Mouse (Mus musculus) bone marrow, adult 2 months (tissue): Measurements from ENCODE around the gene Gm13090. TPM values are rescaled to one million over a fixed set of nuclear protein-coding genes. Genes with fewer than 3 reads are reported as not detected.

Experiments
- H3K27ac ChIP-seq: fragments of 200-500 bp; 2 replicates; pipeline ENCODE4 v1.5.1; 2012; ENCODE audit warnings: low read depth, mild to moderate bottlenecking, control low read depth, inconsistent platforms, low read length; ENCODE audit not compliant: control insufficient read depth, poor library complexity, insufficient read depth
- H3K4me1 ChIP-seq: fragments of 200-500 bp; 2 replicates; pipeline ENCODE4 v1.6.1; 2011; ENCODE audit warnings: low read length; ENCODE audit not compliant: control insufficient read depth, insufficient read depth
- H3K4me3 ChIP-seq: fragments of 200-500 bp; replicated peaks from 2 replicates; pipeline ENCODE3; 2011; ENCODE audit warnings: mild to moderate bottlenecking, low read depth, low read length, control low read depth; ENCODE audit not compliant: control insufficient read depth
- CTCF ChIP-seq: fragments of 200-500 bp; IDR thresholded peaks from 2 replicates; pipeline ENCODE4 v1.5.1; 2011; ENCODE audit warnings: low read length, control low read depth; ENCODE audit not compliant: control insufficient read depth, insufficient read depth
- POLR2A ChIP-seq: fragments of 200-500 bp; IDR thresholded peaks from 2 replicates; pipeline ENCODE4 v1.6.1; 2011; ENCODE audit warnings: low read depth, mild to moderate bottlenecking, control low read depth, low read length, borderline replicate concordance; ENCODE audit not compliant: control insufficient read depth
- WGBS: fragments of 180-500 bp; shearing (Covaris S2); methylation state at CpG from one replicate; pipeline ENCODE4 v1.1.7; 2018; 5-methylcytosine and 5-hydroxymethylcytosine counted together
- polyA plus RNA-seq: library from polyadenylated mRNA; stranded (reverse); fragments of >200 nt; gene quantifications from 2 replicates; pipeline ENCODE4 v1.2.4, GENCODE M21; 2011; ENCODE audit warnings: low replicate concordance; ENCODE audit not compliant: missing spikeins, insufficient read depth, insufficient read length

Gm13090 gene
- polyA plus RNA-seq, 1 experiment, result not detected

DNA sequence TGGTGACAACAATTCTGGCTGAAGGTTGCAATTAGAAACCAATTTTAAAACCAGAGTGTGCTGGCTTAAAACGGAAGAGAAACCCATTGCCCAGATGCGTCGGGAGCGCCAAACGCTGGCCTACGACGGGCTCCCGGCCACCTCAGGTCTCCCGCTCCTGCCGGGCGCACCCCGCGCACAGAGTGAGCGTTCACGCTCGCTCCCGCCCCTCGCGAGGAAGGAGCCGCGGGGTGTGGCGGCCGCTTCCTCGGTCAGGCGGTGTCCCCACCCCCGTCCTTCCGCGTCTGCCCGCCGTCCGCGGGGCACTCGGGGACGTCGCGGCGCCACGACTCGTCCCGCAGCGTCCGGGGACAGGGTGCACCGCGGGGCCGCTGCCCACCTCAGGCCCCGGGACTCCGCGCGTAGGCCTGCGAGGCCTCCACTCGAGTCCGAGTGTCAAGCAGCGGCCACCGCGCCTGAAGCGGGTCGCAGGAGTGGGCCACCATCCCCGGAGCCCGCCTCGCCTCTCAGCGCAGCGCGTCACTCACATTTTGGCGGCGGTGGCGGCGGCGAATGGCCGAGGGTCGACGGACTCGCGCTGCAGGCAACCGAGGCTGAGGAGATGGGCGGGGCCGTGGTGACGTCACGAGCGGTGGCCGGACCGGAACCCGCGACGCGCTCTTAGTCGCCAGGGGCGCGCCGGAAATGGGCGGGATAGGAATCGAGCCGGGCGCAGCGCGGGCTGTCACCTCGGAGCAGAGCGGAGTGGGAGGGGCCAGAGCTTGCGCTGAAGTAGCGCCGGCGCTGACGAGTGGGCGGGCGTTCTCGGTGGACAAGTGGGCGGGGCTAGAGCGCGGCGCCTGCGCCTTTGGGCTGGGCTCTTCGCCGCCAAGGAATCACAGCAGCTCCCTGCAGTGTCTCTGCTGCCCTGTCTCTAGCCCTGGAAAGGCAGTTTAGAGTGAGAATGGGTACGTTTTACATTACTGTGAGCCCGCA is 31.7 kb upstream of the Gm13090 start, which contains the start of gene Vamp3:
Gene Vamp3, minus strand, starts transcription at position 617 of the 975 bp plus-strand sequence.
- Histone ChIP-seq H3K27ac (peak within 1 kb of the TSS; percentile 98), H3K4me1 (peaks cover 1% of the 10 kb centered on the region; the same call in 1 of the 2 replicates), H3K4me3 (peak within 1 kb of the TSS; percentile 83)
- TF ChIP-seq CTCF (no peak), POLR2A (peak; percentile 55; the same call in 1 of the 2 replicates)
- under 1% methylated on average over 114 of the region's 114 CpGs for WGBS

DNA sequence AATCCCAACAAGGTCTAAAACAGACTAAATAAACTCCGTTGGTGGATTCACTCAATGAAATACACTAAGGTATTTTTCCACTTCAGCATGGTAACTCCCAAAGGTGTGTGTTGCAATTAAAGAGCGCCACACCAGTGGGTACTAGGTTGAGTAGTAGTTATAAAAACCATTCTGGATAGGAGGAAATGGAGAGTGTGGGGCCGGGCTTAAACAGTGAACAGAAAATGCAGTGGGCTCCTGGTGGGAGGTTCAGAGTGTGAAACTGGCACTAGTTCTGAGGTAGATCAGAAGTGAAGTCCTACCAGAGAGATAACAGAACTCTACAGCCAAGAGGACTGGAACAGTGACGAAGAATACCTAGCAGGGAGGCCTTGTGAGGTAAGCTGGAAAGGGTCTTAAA is 30.7 kb upstream of the Gm13090 start:
- Histone ChIP-seq H3K27ac (no peak overlapping the region), H3K4me1 (peaks cover 1% of the 10 kb centered on the region; the same call in 1 of the 2 replicates), H3K4me3 (no peak overlapping the region)
- TF ChIP-seq CTCF (no peak), POLR2A (no peak)
- WGBS, result 86% methylated on average over 4 of the region's 4 CpGs

DNA sequence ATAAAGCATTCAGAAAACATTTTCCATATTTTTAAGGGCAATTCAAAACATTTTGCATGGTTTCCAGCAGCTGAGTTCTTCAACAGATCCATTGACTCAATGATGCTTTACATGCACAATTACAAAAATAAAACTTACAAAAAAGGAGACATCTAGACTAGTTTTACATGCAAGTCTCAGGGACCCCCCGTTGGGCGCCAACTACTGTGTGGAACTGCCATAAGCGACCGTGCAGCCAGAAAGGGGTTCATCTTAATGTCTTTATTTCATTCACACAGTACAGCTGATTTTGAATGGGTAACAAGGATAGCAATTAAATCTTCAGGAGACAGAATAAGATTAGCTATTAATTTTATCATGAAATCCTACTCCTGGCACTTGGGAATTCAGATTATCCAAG is 29.8 kb upstream of the Gm13090 start:
- WGBS, result 94% methylated on average over 4 of the region's 4 CpGs
- no peak overlapping the region for H3K4me3 ChIP-seq
- H3K27ac ChIP-seq, result no peak overlapping the region
- no peak for TF ChIP-seq POLR2A
- no peak for TF ChIP-seq CTCF
- H3K4me1 ChIP-seq, result peaks cover 1% of the 10 kb centered on the region; the same call in 1 of the 2 replicates

DNA sequence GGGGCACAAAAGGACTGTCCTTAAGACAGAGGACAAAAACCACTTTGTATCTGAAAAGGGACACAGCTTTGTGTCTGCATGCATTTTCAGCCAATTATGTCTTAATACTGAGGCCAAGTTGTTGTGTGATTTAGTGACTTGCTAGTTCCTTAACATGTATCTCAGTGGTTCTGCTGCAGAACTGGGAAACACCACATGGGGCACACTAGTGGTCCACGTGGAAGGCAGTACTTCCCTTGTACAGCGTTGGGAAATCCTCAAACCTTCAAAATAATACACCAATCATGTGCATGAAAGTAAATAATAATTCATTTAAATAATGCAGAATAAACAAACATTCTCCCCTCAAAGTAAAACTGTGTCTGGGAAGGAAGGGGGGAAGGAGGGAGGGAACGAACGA is 20.6 kb upstream of the Gm13090 start:
- no peak overlapping the region for H3K4me3 ChIP-seq
- no peak overlapping the region for H3K27ac ChIP-seq
- 5% methylated on average over 4 of the region's 4 CpGs for WGBS
- TF ChIP-seq CTCF (no peak), POLR2A (no peak)
- no peaks in the 10 kb centered on the region; the same call in 1 of the 2 replicates for H3K4me1 ChIP-seq

DNA sequence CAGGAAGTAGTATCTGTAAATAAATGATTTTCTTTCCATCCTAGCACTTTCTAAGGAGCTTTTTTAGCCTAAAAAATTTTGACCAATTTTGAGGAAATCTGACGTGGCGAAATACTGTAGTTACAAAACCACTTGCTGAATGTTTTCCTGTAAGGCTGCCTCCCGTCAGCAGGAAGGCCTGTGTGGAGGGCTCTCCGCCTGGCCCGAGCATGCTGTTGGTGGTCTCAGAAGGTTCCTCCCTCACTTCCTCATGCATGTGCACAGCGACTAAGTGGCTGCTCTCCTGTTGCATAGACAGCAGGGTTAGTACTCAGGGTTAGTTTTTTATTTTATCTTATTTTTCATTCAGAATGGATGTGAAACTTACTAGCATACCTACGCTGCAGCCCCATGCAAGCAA is 18.4 kb upstream of the Gm13090 start:
- Histone ChIP-seq H3K4me1 (no peaks in the 10 kb centered on the region; the same call in 1 of the 2 replicates), H3K4me3 (no peak overlapping the region), H3K27ac (no peak overlapping the region)
- 16% methylated on average over 7 of the region's 7 CpGs for WGBS
- TF ChIP-seq POLR2A (no peak), CTCF (no peak)

DNA sequence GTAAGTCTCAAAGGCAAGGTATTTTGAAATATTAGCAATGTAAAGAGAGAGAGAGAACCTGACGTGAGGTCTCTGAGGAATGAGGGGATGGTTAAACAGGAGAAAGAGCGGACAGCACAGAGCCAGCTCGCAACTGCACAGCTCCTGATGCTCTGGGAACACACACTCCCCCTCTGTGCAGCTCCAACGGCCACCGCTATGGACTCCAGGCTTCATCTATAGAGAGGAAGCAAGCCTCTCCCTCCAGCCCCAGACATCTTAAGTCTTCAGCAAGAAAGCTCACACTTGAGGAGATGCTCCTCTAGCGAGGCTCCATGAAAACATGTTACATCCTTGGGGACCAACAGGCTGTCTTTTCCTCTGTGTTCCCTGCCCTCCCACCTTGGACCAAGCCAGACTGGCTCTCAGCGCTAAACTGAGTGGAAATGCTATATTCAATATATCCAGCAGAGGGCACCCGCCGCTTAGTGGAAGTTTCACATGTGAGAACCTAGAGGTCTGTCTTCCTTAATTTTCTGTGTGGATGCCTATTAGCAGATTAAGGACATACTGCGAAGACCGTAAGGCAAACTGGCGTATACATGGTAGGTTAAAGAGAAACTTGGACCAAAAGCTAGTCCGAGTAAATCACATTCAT is 16.1 kb upstream of the Gm13090 start:
- 37% methylated on average over 13 of the region's 13 CpGs for WGBS
- Histone ChIP-seq H3K4me1 (no peaks in the 10 kb centered on the region; the same call in 1 of the 2 replicates), H3K27ac (no peak overlapping the region), H3K4me3 (no peak overlapping the region)
- TF ChIP-seq CTCF, result peak; percentile 49
- TF ChIP-seq POLR2A, result no peak

DNA sequence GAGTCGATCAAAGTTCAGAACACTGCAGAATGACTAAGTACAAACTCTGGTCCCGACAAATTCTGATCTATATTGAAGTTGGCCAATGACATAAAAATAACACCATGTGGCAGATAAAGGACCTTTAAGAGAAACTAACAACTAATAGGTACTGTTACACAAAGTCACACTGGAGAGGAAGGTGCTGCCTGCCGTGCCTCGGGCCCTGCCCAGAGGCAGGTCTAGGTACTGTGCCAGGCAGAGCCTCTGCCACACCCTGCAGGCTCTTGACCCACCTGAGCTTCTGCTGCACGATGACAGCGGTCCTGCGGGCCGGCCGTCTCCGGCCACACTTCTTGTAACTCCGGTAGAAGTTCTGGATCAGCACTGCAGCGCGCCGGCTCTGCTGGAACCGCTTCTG is 14.6 kb upstream of the Gm13090 start:
- TF ChIP-seq POLR2A (no peak), CTCF (no peak)
- H3K4me1 ChIP-seq, result no peaks in the 10 kb centered on the region; the same call in 1 of the 2 replicates
- no peak overlapping the region for H3K27ac ChIP-seq
- no peak overlapping the region for H3K4me3 ChIP-seq
- WGBS, result 88% methylated on average over 15 of the region's 15 CpGs

DNA sequence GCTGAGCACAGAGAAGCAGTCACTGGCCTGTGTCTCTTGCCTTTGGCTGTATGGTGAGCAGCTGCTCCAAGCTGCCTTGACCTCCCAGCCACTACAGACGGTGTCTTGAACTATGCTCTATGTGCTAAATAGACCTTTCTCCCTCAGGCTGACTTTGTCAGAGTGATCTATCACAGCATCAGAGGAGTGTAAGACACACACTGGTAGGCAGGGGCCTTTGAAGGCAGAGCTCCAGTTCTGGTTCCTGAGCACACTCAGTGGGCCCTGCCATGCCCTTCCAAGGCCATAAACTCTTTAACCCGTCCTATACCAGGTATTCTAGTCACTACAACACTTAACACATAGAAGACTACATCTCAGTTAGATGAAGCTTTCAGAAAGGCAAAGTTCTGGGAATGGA is 8.0 kb upstream of the Gm13090 start:
- H3K27ac ChIP-seq, result no peak overlapping the region
- no peaks in the 10 kb centered on the region for H3K4me1 ChIP-seq
- TF ChIP-seq CTCF (no peak), POLR2A (no peak)
- H3K4me3 ChIP-seq, result no peak overlapping the region
- 64% methylated on average over 2 of the region's 2 CpGs for WGBS
